ENCODE assay signal across 15 mouse cellular contexts in genomic region chr8:54085896-54086295, GRCm38 (mm10). TPM values are rescaled to one million over a fixed set of nuclear protein-coding genes. Genes with fewer than 3 reads are reported as not detected.
"Had no signal": no experiment of that assay in that cellular context is flagged by ENCODE, and none has a peak within 500 bp of the region (broad histone marks: within the 10 kb centered on the region; RNA-seq: fewer than 3 reads in every experiment).

No protein-coding gene starts in this region.

- ATAC-seq: intestine, postnatal 0 days; liver, embryonic 12.5 days; midbrain, embryonic 16.5 days had no signal

- H3K9ac ChIP-seq: limb, embryonic 12.5 days; liver, embryonic 12.5 days; lung, embryonic 15.5 days; midbrain, embryonic 12.5 days; stomach, embryonic 15.5 days had no signal

- H3K36me3 ChIP-seq: limb, embryonic 12.5 days; liver, embryonic 12.5 days; lung, embryonic 15.5 days; midbrain, embryonic 12.5 days; stomach, embryonic 15.5 days had no signal

- H3K4me3 ChIP-seq: limb, embryonic 12.5 days; liver, embryonic 12.5 days; lung, embryonic 15.5 days; megakaryocyte, embryonic 14.5 days; midbrain, embryonic 12.5 days; stomach, embryonic 15.5 days had no signal

- H3K4me2 ChIP-seq: limb, embryonic 12.5 days; liver, embryonic 12.5 days; lung, embryonic 15.5 days; midbrain, embryonic 12.5 days; stomach, embryonic 15.5 days had no signal

- H3K27ac ChIP-seq: limb, embryonic 12.5 days; liver, embryonic 12.5 days; lung, embryonic 15.5 days; macrophage; midbrain, embryonic 12.5 days; stomach, embryonic 15.5 days had no signal

- DNase-seq: layer of hippocampus, adult 9-11 months; layer of hippocampus, postnatal 36 days; lung, postnatal 14 days; right cerebral cortex, postnatal 14 days; thymus, adult 2 months; thymus, postnatal 25 days had no signal

- H3K9me3 ChIP-seq: limb, embryonic 12.5 days; liver, embryonic 12.5 days; lung, embryonic 15.5 days; megakaryocyte, embryonic 14.5 days; midbrain, embryonic 12.5 days; stomach, embryonic 15.5 days had no signal

- H3K27me3 ChIP-seq: limb, embryonic 12.5 days; liver, embryonic 12.5 days; lung, embryonic 15.5 days; megakaryocyte, embryonic 14.5 days; midbrain, embryonic 12.5 days; stomach, embryonic 15.5 days had no signal

- H3K4me1 ChIP-seq: limb, embryonic 12.5 days; liver, embryonic 12.5 days; midbrain, embryonic 12.5 days; stomach, embryonic 15.5 days had no signal

RNA-seq across cellular contexts. Expression of gene Vegfc, which starts 8.5 kb away (rescaled TPM):
- polyA plus RNA-seq: macrophage had no signal
